Mouse (Mus musculus): Measurements from ENCODE around the gene 5730507C01Rik.
A peak's percentile ranks its signal among the peaks of the same experiment; 100 is the strongest.
"Not testable (repeated sequence)": the region's sequence is repeated elsewhere in the genome, so short reads cannot be mapped to it uniquely, and the experiment has no call there.

5730507C01Rik gene

DNA sequence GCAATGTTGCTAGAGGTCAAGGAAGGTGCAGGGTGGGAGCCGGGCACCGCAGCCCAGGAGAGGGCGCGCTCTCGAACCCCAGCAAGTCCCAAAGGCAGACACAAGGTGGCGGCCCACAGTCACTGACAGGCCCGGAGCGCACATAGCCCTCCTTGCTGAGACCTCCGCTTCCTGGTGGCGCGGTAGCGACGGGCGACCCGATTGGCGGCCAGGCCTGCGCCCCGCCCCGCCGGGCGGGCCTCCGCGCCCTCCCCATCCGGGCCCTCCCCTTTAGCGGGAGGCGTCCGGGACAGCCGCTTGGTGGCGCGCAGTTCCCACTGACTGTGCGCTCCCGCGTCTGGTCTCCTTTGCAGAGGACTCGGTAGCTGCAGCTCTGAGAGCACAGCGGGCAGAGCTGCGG is at the start of gene 5730507C01Rik:
5730507C01Rik (plus strand) TSS at position 340 of the 400 bp plus-strand sequence.
- peak in 1 of 2 experiments; percentile 3 for DNase-seq

GRCm38 (mm10) chr12:18514616-18515015 is 306 bp downstream of the 5730507C01Rik start:
- not testable (repeated sequence) for DNase-seq

DNA sequence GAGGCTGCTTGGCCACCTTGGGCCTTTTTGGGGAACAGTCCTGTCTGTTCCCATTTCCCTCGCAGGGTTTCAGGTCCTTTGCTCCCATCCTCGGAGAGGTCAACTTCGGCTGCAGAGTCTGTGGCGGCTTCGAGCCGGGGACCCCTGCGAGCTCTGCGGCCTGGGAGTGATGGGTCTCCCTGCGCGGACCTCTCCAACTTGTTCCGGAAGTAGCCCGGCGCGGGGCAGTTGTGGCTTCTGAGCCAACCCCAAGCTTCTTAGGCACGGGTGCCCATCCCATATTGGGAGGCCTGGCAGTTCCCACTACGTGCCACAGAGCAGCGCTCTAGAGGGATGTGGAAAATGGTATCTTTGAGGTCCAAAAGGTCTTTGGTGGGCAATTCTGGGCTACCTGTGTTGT is 767 bp downstream of the 5730507C01Rik start:
- not testable (repeated sequence) for DNase-seq
